Mouse (Mus musculus): ENCODE measurements around the gene Bhlha15.

DNA sequence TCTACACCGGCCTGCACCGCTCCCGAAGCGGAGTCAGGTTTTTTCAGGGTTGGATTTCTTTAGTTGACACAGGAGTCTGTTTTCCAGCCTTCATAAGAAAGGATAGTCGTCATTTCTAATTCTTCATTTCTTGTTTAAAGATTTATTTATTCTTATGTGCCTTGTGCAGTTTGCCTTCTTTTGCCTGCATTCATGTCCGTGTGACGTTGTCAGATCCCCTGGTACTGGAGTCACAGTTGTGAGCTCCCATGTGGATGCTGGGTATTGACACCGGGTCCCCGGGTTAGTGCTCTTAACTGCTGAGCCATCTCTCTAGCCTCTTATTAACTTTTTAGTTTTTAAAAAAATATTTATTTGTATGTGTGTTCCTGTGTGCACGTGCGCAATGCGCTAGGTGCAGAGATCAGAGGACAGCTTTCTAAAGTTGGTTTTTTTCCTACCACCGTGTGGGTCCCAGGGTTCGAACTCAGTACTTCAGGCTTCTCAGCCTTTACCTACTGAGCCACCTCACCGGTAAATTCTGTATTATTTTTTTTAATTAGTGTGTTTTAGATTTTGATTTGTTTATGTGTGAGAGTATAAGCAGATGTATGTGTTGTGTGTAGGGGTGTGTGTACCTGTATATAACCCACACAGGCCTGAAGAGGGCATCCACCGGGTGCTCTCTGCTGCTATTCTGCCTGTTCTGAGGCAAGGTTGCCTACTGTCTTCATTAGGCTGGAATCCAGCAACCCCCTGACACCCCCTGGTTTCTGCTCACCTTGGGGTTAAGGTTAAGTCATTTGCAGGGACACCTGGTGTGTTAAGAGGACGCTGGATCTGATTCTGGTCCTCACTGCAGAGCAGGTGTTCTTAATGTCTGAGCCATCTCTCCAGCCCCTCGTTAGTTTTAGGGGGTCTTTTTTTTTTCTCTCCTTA lies 34.1 kb downstream of the Bhlha15 start:
- TF ChIP-seq POLR2A (IDR thresholded peaks at IDR 0.05; ENCODE audit: control insufficient read depth in 1 of 2, insufficient read depth in 1 of 2, low read depth in 1 of 2, low read length in 2 of 2, poor library complexity in 1 of 2) (no peak), SMC3 (IDR thresholded peaks at IDR 0.05; ENCODE audit: low read depth, low read length) (peak; percentile 23; the same call in 1 of the 2 replicates), CHD2 (IDR thresholded peaks at IDR 0.05; ENCODE audit: low read length) (no peak), CTCF (IDR thresholded peaks at IDR 0.05 in 2 of 3, conservative IDR thresholded peaks at IDR 0.05 in 1 of 3; ENCODE audit: control insufficient read depth in 1 of 3, insufficient read depth in 1 of 3, low read depth in 2 of 3, low read length in 3 of 3, poor library complexity in 1 of 3, severe bottlenecking in 1 of 3) (peak; percentile 11 to 30 (median 16); a peak in 2 of 6 replicates), ETS1 (IDR thresholded peaks at IDR 0.05; ENCODE audit: low read depth, low read length) (no peak)

Measured in MEL (cell line).